Mouse (Mus musculus): ENCODE results near the gene Ccnjl.

Ccnjl gene

DNA sequence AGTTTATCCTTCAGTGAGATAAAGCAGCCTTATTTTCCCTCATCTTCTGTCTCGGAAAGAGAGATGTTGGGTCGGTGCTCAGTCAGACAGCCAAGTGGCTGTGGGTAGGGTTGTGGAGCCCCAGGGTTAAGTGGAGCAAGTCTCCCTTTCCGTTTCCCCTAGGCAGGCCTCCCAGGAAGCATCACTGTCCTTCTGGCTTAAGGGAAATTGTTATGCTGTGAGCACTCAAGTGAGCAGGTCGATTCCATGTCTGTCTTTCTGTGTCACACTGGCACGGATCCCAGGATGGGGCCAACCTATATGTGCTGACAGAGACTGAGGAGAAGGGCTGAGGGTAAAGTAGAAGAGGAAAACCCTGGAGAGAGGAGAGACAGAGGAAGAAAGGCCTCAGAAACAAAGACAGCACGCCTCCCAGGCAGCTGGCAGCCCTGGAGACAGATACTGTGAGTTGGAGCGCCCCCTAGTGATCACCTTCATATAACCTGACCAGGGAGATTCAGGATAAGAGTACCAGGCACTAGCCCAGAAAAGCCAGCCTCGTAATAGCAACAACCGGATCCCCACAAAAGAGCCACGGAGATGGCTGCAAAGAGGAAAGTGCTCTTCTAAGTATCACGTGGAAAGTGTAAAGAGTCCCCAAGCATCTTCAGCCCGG is 84.4 kb downstream of the Ccnjl start:
- in situ Hi-C loops (cut with MboI; ENCODE audit: unreplicated experiment in 2 of 2): loop anchor here in 1 of 2 experiments (5.0 kb wide), 1 partner anchor 121 kb away; no protein-coding TSS in a partner anchor

DNA sequence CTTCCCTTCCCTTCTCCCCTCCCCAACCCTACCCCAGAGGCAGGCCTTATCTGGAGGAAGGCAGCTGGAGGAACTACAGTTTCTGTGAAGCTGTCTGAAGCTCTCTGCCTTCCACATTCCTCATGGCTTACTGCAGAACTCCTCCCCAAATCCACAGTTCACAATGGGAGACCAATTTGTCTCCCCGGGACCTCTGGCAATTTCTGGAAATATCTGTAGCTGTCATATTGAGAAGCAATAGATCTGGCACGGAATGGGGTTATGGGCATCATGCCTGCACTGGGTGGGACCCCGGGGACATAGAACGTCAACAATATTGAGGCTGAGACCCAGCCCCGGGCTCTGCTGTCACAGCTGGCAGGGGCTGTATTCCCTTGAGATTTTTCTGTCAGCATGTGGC is 89.3 kb downstream of the Ccnjl start:
- in situ Hi-C loops (cut with MboI; ENCODE audit: unreplicated experiment in 2 of 2): no loop called here

DNA sequence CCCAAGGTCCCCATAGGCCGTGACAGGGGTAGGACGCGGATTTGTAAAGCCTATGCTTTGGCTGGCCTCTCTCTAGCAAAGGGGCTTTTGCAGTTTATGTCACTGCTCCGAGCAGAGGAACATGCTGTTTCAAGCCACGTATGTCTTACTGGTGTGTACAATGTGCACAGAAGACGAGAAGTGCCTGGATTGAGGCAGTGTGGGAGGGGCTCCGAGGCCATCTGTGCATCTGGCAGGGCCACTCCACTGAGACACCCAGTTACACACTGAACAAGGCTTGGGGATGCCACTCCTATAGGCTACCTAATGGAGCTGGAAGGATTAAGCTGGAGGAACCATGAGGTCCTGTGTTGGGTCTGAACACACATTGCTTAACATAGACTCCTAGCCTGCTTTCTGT is 89.8 kb downstream of the Ccnjl start:
- in situ Hi-C loops (cut with MboI; ENCODE audit: unreplicated experiment in 2 of 2): no loop called here

DNA sequence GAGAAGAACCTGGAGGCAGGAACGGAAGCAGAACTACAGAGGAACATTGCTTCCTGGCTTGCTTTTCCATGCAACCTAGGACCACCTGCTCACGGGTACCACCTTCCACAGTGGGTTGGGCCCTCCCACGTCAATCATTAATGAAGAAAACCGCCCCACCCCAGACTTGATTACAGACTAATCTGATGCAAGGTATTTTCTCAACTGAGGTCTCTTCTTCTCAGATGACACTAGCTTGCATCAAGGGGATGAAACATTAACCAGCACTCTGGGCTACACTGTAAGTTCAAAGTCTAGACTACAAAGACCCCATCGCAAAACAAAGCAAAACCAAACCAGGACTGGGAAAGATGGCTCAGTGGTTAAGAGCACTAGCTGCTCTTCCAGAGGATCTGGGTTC is 93.2 kb downstream of the Ccnjl start:
- in situ Hi-C loops (cut with MboI; ENCODE audit: unreplicated experiment in 2 of 2): no loop called here

DNA sequence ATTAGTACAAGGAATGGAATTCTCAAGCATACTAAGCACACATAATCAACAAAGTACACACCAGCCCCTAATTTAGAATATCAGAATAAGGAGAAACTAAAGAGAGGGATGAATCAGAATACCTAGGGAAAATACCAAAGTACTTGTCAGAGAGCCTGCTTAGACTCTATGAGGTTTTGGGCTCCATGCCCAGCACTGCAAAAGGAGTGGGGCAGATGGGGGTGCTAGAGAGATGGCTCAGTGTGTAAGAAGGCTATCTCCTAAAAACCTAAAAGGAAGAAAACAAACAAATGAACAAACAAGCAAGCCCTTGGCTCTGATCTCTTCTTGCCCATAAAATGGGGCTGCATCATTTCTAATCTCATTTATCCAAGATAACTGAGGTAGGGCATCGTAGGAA is 95.8 kb downstream of the Ccnjl start:
- in situ Hi-C loops (cut with MboI; ENCODE audit: unreplicated experiment in 2 of 2): no loop called here

DNA sequence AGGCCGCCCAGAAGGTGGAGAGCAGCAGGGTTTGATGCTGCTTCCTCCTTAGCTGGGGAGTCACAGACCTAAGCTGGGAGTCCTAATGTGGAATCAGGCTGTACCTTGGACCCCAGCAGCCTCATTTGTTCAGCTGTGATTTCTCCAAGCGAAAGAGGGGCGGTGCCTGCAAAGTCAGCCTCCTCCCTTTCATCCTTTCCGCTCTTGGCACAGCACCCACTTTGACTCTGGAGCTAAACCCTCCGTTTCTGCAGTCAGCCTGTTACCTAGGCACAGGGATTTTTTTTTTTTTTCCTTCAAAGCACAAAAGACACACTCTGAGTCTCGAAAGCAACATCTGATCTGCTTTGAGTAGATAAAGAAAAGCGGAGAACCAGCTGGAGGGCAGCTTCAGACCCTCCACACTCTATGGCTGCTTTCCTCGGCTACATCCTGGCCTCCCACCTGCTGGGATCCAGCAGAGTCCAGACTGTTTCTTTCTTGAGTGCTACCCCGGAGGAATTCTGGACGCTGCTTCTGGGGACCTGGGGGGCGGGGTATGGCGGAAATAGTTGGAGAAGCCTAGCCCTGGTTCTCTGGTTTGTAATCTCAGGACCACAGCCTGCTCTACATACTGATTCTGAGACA is 97.8 kb downstream of the Ccnjl start:
- in situ Hi-C loops (cut with MboI; ENCODE audit: unreplicated experiment in 2 of 2): no loop called here

DNA sequence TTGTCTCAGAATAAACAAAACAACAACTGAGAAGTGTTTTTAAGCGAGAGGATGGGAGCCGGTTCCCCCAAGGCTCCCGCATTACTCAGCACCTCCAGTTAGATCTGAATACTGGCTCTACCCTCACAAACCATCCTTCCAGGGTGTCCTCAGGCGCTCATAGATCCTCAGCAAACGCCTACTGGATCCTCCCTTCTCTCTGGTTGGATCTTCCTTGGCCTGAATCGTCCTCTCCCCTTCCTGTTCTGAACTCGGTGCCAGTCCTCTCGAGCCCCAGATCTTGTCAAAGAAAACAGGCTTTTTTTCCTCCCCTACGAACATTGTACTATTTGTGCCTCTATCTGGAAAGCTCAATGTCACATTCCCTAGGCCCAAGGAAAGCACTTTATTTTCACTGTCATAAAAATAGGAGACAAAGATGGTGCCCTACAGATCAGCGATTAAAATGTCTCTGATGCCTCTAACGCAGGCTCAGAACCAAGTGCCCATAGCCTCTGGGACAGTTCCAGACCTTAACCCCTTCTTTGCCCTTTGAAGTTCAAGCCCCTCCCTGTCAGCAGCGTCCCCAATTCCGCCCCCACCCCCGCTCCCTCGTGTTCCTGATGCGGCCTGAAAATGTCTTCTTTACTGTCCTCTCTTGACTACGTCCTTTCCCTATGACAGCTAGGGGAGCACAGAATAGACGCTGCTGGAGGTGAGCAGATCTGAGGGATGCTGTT is 98.5 kb downstream of the Ccnjl start:
- in situ Hi-C loops (cut with MboI; ENCODE audit: unreplicated experiment in 2 of 2): no loop called here

DNA sequence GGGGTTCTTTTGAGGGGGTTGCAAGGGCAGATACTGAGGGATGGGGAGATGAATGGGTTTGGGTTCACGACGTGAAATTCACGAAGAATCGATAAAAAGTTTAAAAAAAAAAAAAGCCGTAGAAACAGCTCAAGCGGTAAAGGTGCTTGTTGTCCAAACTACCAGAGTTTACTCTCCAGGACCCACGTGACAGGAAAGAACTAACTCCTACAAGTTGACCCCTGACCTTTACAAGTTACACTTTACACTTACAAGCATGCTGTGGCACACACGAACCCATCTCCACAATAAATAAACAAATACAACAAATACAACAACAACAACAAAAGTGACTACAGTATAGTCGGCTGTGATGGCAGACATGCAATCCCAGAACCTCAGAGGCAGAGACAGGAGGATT is 103.1 kb downstream of the Ccnjl start:
- in situ Hi-C loops (cut with MboI; ENCODE audit: unreplicated experiment in 2 of 2): no loop called here

DNA sequence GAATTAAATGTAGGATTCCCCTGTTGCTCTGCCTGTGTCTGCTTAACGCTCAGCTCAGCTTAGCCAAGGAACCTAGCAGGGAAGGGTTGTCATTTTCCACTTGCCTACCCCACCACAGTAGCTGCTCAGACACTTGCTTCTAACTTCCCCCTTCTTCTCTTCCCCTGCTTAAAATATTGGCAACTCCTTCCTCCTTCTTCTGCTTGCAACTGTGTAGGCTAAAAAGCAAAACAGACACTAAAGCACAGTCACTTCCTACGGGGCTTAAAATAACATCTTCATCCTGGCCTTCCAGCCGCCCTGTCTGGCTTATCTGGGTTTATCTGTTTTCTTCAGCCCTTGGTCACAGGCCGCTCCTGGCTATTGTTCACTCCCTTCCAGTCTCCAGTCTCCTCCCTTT is 104.0 kb downstream of the Ccnjl start:
- in situ Hi-C loops (cut with MboI; ENCODE audit: unreplicated experiment in 2 of 2): no loop called here

DNA sequence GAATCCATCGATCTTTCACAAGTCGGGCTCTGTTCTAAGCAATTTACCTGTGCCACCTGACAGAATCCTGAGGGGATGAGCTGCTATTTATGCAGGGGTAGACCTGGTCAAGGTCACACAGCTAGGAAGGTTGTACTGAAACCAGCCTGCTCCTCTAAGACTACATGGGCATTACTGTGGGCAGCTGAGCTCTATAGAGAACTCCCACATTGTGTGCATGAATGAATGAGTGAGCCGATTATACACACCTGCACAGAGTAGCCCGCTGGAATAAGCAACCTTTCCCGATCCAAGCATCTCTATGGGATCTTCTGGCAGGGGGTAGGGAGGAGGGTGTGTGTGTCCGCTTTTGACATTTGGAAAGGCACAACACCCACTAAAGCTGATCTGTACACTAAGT is 104.6 kb downstream of the Ccnjl start:
- in situ Hi-C loops (cut with MboI; ENCODE audit: unreplicated experiment in 2 of 2): no loop called here

DNA sequence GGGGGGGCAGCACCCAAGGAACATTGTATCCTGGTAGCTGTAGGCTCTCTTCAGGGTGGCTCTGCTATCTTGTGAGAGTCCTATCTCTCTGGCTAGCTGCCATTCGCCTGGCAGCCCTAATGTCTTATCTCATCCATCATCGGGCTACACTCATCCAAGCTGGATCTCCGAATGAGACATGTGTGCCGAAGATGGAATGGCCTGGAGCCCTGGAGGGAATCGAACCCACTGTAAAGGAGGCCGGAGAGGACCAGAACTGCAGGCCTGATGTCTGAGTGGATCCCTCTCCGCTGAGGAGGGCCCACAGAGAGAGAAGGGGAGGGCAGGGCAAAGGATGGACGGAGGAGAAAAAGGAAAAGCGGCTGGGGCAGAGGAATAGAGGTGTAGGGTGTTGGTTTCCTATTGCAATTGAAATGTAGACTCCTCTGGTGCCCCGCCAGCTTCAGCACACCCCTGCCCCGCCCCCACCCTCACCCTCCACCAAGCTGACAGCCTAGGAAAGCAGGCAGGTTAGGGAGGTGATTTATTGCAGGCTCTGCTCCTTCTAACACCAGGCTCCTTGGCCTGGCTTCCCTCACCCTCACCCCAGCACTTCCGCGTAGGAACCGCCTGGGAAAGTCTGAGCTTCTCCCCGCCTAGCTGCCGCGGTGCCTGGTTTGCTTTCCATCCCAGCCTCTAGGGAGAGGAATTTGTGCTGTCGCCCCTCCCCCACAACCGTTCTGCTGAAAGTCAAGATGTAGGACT is 105.2 kb downstream of the Ccnjl start:
- in situ Hi-C loops (cut with MboI; ENCODE audit: unreplicated experiment in 2 of 2): no loop called here

All from v-Abl transformed pro-B cells (cell line).